ENCODE assay signal across 19 mouse cellular contexts in the genomic region with DNA sequence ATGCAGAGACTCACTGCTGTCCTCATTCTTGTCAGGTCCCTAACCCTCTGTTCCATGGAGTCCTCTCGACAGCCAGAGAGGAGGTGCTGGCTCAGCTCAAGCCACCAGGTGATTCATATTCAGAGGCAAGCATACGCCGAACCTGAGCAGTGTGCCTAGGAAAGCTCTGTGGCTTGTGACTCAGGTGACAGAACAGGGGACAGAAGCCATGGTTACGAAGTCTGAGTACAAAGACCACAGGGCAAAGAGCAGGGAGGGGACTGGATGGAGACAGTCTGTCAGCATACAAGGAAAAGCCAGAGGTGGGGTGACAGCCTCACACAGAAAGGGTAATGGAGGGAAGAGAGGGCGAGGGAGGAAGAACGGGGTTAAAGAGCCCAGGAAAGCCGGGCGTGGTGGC. TPM values are rescaled to one million over a fixed set of nuclear protein-coding genes. Genes with fewer than 3 reads are reported as not detected.
A peak's percentile ranks its signal among the peaks of the same experiment; 100 is the strongest.
DNase-seq lines count a peak whose midpoint lies in the region; ATAC-seq and TF ChIP-seq lines count a peak whose summit lies in the region.
"Had no signal": no experiment of that assay in that cellular context is flagged by ENCODE, and none has a peak within 500 bp of the region (broad histone marks: within the 10 kb centered on the region; RNA-seq: fewer than 3 reads in every experiment).

No protein-coding gene starts in this region.

- no peak overlapping the region for H3K4me2 ChIP-seq in hindbrain, embryonic 11.5 days (replicated peaks; ENCODE audit: low read depth, low read length)
- H3K4me2 ChIP-seq in liver, embryonic 12.5 days: no peak overlapping the region
- H3K4me2 ChIP-seq in intestine, postnatal 0 days (replicated peaks; ENCODE audit: low read depth): no peak overlapping the region
- H3K4me2 ChIP-seq in neural tube, embryonic 15.5 days: no peak overlapping the region
- H3K4me2 ChIP-seq: heart, embryonic 13.5 days; hindbrain, embryonic 13.5 days had no signal

- no peak overlapping the region for H3K4me3 ChIP-seq in hindbrain, embryonic 10.5 days
- H3K4me3 ChIP-seq in hindbrain, embryonic 11.5 days (ENCODE audit: low read depth, low read length): no peak overlapping the region
- H3K4me3 ChIP-seq in liver, adult 2 months (ENCODE audit: insufficient read depth, low read depth, low read length): no peak overlapping the region
- no peak overlapping the region for H3K4me3 ChIP-seq in liver, embryonic 12.5 days
- H3K4me3 ChIP-seq in intestine, postnatal 0 days (ENCODE audit: low read depth, low read length): no peak overlapping the region
- no peak overlapping the region for H3K4me3 ChIP-seq in neural tube, embryonic 15.5 days (replicated peaks)
- H3K4me3 ChIP-seq: embryonic facial prominence, embryonic 10.5 days; heart, embryonic 13.5 days; hindbrain, embryonic 13.5 days had no signal

- ATAC-seq in hindbrain, embryonic 11.5 days (ENCODE audit: low FRiP score): no peak
- ATAC-seq in liver, embryonic 12.5 days: no peak
- peak; percentile 96 for ATAC-seq in intestine, postnatal 0 days
- no peak for ATAC-seq in neural tube, embryonic 15.5 days (ENCODE audit: low FRiP score)
- ATAC-seq: forebrain, postnatal 0 days; hindbrain, postnatal 0 days had no signal

- H3K79me2 ChIP-seq in liver, adult 2 months (ENCODE audit: control insufficient read depth, insufficient read depth, low read length): no peaks in the 10 kb centered on the region

- peaks cover 50% of the 10 kb centered on the region for H3K4me1 ChIP-seq in hindbrain, embryonic 10.5 days (replicated peaks)
- 0 out of 2 replicates have a peak, but pooled peaks cover 4% of the 10 kb centered on the region for H3K4me1 ChIP-seq in hindbrain, embryonic 11.5 days (replicated peaks; ENCODE audit: control insufficient read depth, insufficient read depth, low read length)
- no peaks in the 10 kb centered on the region for H3K4me1 ChIP-seq in liver, adult 2 months (ENCODE audit: control insufficient read depth, insufficient read depth, low read length)
- peaks cover 18% of the 10 kb centered on the region for H3K4me1 ChIP-seq in liver, embryonic 12.5 days
- no peaks in the 10 kb centered on the region for H3K4me1 ChIP-seq in intestine, postnatal 0 days (replicated peaks; ENCODE audit: control insufficient read depth, insufficient read depth, low read length)
- H3K4me1 ChIP-seq in neural tube, embryonic 15.5 days: peaks cover 7% of the 10 kb centered on the region; the same call in 1 of the 2 replicates

- TF ChIP-seq CTCF in liver, adult 2 months (IDR thresholded peaks at IDR 0.05; ENCODE audit: low read depth, low read length): no peak
- peak; percentile 35; the same call in 1 of the 2 replicates for TF ChIP-seq CTCF in intestine, postnatal 0 days (IDR thresholded peaks at IDR 0.05; ENCODE audit: low read depth)

- H3K27me3 ChIP-seq in hindbrain, embryonic 10.5 days (ENCODE audit: insufficient read depth, poor library complexity, severe bottlenecking): no peaks in the 10 kb centered on the region; the same call in 1 of the 2 replicates
- H3K27me3 ChIP-seq in hindbrain, embryonic 11.5 days (ENCODE audit: control insufficient read depth, insufficient read depth, low read length): no peaks in the 10 kb centered on the region
- no peaks in the 10 kb centered on the region for H3K27me3 ChIP-seq in liver, adult 2 months (ENCODE audit: control insufficient read depth, insufficient read depth, low read length)
- peaks cover 16% of the 10 kb centered on the region for H3K27me3 ChIP-seq in liver, embryonic 12.5 days (replicated peaks)
- no peaks in the 10 kb centered on the region for H3K27me3 ChIP-seq in intestine, postnatal 0 days (replicated peaks; ENCODE audit: control insufficient read depth, insufficient read depth, low read length)
- no peaks in the 10 kb centered on the region for H3K27me3 ChIP-seq in neural tube, embryonic 15.5 days (replicated peaks)
- H3K27me3 ChIP-seq: hindbrain, embryonic 13.5 days had no signal

- H3K36me3 ChIP-seq in hindbrain, embryonic 10.5 days: no peaks in the 10 kb centered on the region
- no peaks in the 10 kb centered on the region for H3K36me3 ChIP-seq in hindbrain, embryonic 11.5 days (ENCODE audit: control insufficient read depth, insufficient read depth, low read length)
- H3K36me3 ChIP-seq in liver, adult 2 months (ENCODE audit: control insufficient read depth, insufficient read depth, low read length): no peaks in the 10 kb centered on the region
- no peaks in the 10 kb centered on the region for H3K36me3 ChIP-seq in liver, embryonic 12.5 days
- no peaks in the 10 kb centered on the region for H3K36me3 ChIP-seq in intestine, postnatal 0 days (ENCODE audit: control insufficient read depth, insufficient read depth)
- H3K36me3 ChIP-seq in neural tube, embryonic 15.5 days: no peaks in the 10 kb centered on the region
- H3K36me3 ChIP-seq: embryonic facial prominence, embryonic 10.5 days; heart, embryonic 13.5 days; hindbrain, embryonic 13.5 days had no signal

- no peak overlapping the region for H3K9ac ChIP-seq in hindbrain, embryonic 11.5 days (ENCODE audit: low read depth, low read length)
- no peak overlapping the region for H3K9ac ChIP-seq in liver, adult 2 months (ENCODE audit: low read depth, low read length)
- H3K9ac ChIP-seq in liver, embryonic 12.5 days: no peak overlapping the region
- H3K9ac ChIP-seq in intestine, postnatal 0 days (ENCODE audit: low read depth, low read length): no peak overlapping the region
- H3K9ac ChIP-seq in neural tube, embryonic 15.5 days (replicated peaks): no peak overlapping the region
- H3K9ac ChIP-seq: forebrain, postnatal 0 days; heart, embryonic 13.5 days; hindbrain, embryonic 13.5 days had no signal

- 89% methylated on average over 8 of the region's 8 CpGs for WGBS in hindbrain, embryonic 10.5 days
- WGBS in hindbrain, embryonic 11.5 days: 88% methylated on average over 8 of the region's 8 CpGs
- WGBS in liver, adult 2 months: 83% methylated on average over 8 of the region's 8 CpGs
- WGBS in liver, embryonic 12.5 days (ENCODE audit: insufficient replicate concordance): 80% methylated on average over 8 of the region's 8 CpGs
- 48% methylated on average over 8 of the region's 8 CpGs for WGBS in intestine, postnatal 0 days
- WGBS in neural tube, embryonic 15.5 days: 90% methylated on average over 8 of the region's 8 CpGs

- no peak for DNase-seq in hindbrain, embryonic 10.5 days (ENCODE audit: low spot score)
- DNase-seq in hindbrain, embryonic 11.5 days (ENCODE audit: low spot score): no peak
- peak; percentile 13 for DNase-seq in liver, adult 2 months (ENCODE audit: extremely low read depth, low read depth, low spot score)
- DNase-seq in yolk sac, embryonic 10.5 days (ENCODE audit: low spot score): peak; percentile 82
- DNase-seq: adrenal gland, adult 2 months; adrenal gland, postnatal 25 days; cerebellum, adult 18-20 months; cerebellum, adult 9-11 months; cerebellum, postnatal 36 days; forebrain, postnatal 0 days; gastrocnemius, postnatal 14 days; heart, postnatal 36 days had no signal

- no peaks in the 10 kb centered on the region for H3K9me3 ChIP-seq in hindbrain, embryonic 10.5 days
- H3K9me3 ChIP-seq in hindbrain, embryonic 11.5 days (ENCODE audit: control insufficient read depth, low read length): no peaks in the 10 kb centered on the region
- no peaks in the 10 kb centered on the region for H3K9me3 ChIP-seq in liver, embryonic 12.5 days (replicated peaks)
- H3K9me3 ChIP-seq in intestine, postnatal 0 days (ENCODE audit: control insufficient read depth): no peaks in the 10 kb centered on the region
- H3K9me3 ChIP-seq in neural tube, embryonic 15.5 days (replicated peaks): no peaks in the 10 kb centered on the region
- H3K9me3 ChIP-seq: embryonic facial prominence, embryonic 10.5 days; heart, embryonic 13.5 days; hindbrain, embryonic 13.5 days had no signal

- H3K27ac ChIP-seq in hindbrain, embryonic 10.5 days: peak overlapping the region; percentile 68
- no peak overlapping the region for H3K27ac ChIP-seq in hindbrain, embryonic 11.5 days (ENCODE audit: low read depth, low read length)
- H3K27ac ChIP-seq in liver, adult 2 months (replicated peaks; ENCODE audit: insufficient read depth, low read depth, low read length): no peak overlapping the region
- H3K27ac ChIP-seq in liver, embryonic 12.5 days: no peak overlapping the region
- peak overlapping the region; percentile 85 for H3K27ac ChIP-seq in intestine, postnatal 0 days (ENCODE audit: low read depth, low read length)
- H3K27ac ChIP-seq in neural tube, embryonic 15.5 days (replicated peaks): no peak overlapping the region
- H3K27ac ChIP-seq: embryonic facial prominence, embryonic 10.5 days; heart, embryonic 13.5 days; hindbrain, embryonic 13.5 days; hindbrain, postnatal 0 days had no signal

- TF ChIP-seq POLR2A in liver, adult 2 months (IDR thresholded peaks at IDR 0.05; ENCODE audit: extremely low read depth, insufficient read depth, low read length): no peak

RNA-seq across cellular contexts. Expression of gene Mxi1, which starts 4.7 kb away (rescaled TPM):
- 33.3 and 47.9 TPM in 2 replicates for polyA plus RNA-seq in hindbrain, embryonic 10.5 days (2016; fragmentation: Nextera tagmentation; extraction: Ambion mirVana)
- polyA plus RNA-seq in hindbrain, embryonic 11.5 days (2014; fragmentation: Nextera tagmentation; extraction: Ambion mirVana): 59.6 and 73.7 TPM in 2 replicates
- 16.0 and 16.1 TPM in 2 replicates for total RNA-seq in liver, adult 2 months (2014; rRNA removed)
- polyA plus RNA-seq in liver, adult 2 months (2012; rRNA removed): 11.8 and 15.7 TPM in 2 replicates
- polyA plus RNA-seq in liver, embryonic 12.5 days (2016; fragmentation: Nextera tagmentation; extraction: Ambion mirVana): 38.3 and 39.3 TPM in 2 replicates
- polyA plus RNA-seq in intestine, postnatal 0 days (2015; fragmentation: Nextera tagmentation; extraction: Ambion mirVana): 58.9 and 64.0 TPM in 2 replicates
- 40.0 and 40.8 TPM in 2 replicates for polyA plus RNA-seq in neural tube, embryonic 15.5 days (2015; fragmentation: Nextera tagmentation; extraction: Ambion mirVana)

Comparison
In these comparisons a context has a peak if more than half of its experiments do, and no peak if none do; other contexts are left out.
1. H3K27ac ChIP-seq: peak in hindbrain, embryonic 10.5 days (single experiment) and intestine, postnatal 0 days (single experiment); none in hindbrain, embryonic 11.5 days (single experiment), liver, adult 2 months (single experiment), liver, embryonic 12.5 days (single experiment) and neural tube, embryonic 15.5 days (single experiment).
2. DNase-seq: peak in liver, adult 2 months (single experiment) and yolk sac, embryonic 10.5 days (single experiment); none in hindbrain, embryonic 10.5 days (single experiment) and hindbrain, embryonic 11.5 days (single experiment).